Mouse (Mus musculus) brown adipose tissue, adult 24 weeks (tissue): ENCODE measurements around the gene Ccar1. TPM values are rescaled to one million over a fixed set of nuclear protein-coding genes. Genes with fewer than 3 reads are reported as not detected.
"Not testable (repeated sequence)": the region's sequence is repeated elsewhere in the genome, so short reads cannot be mapped to it uniquely, and the experiment has no call there.

Experiments used
- H3K27ac ChIP-seq: fragments of 200-500 bp; replicated peaks from 2 replicates; pipeline ENCODE4 v1.5.1; 2012; ENCODE audit warnings: low read depth, mild to moderate bottlenecking, low read length
- H3K4me1 ChIP-seq: fragments of 200-500 bp; 2 replicates; pipeline ENCODE4 v1.6.1; 2012; ENCODE audit warnings: low read length, mixed read lengths; ENCODE audit not compliant: control insufficient read depth, insufficient read depth, insufficient read length
- H3K4me3 ChIP-seq: fragments of 200-500 bp; 2 replicates; pipeline ENCODE4 v1.5.1; 2012; ENCODE audit warnings: low read depth, mild to moderate bottlenecking, low read length, moderate library complexity; ENCODE audit not compliant: insufficient read depth
- polyA plus RNA-seq: library from polyadenylated mRNA; stranded (reverse); fragments of >200 nt; gene quantifications from 2 replicates; pipeline ENCODE4 v1.2.4, GENCODE M21; 2012; ENCODE audit not compliant: missing spikeins, insufficient read depth, insufficient read length

The Ccar1 gene
- polyA plus RNA-seq, 1 experiment = 17.6 TPM

- not testable (repeated sequence) for H3K4me1 ChIP-seq, H3K4me3 ChIP-seq, H3K27ac ChIP-seq
These were observed 10.3 kb downstream of the Ccar1 start for GRCm38 (mm10) chr10:62781776-62782175.

- no peak overlapping the region for H3K27ac ChIP-seq
- no peak overlapping the region for H3K4me3 ChIP-seq
- H3K4me1 ChIP-seq = no peaks in the 10 kb centered on the region
These were observed 41.3 kb downstream of the Ccar1 start for GRCm38 (mm10) chr10:62750781-62751180.

GRCm38 (mm10) chr10:62739961-62740737, 51.9 kb downstream of the Ccar1 start:
- Histone ChIP-seq H3K4me3 (no peak overlapping the region), H3K27ac (no peak overlapping the region), H3K4me1 (no peaks in the 10 kb centered on the region)

- Histone ChIP-seq H3K27ac (no peak overlapping the region), H3K4me1 (no peaks in the 10 kb centered on the region), H3K4me3 (no peak overlapping the region)
These were observed 55.0 kb downstream of the Ccar1 start for GRCm38 (mm10) chr10:62736965-62737688.

GRCm38 (mm10) chr10:62730826-62731225, 61.3 kb downstream of the Ccar1 start:
- no peaks in the 10 kb centered on the region for H3K4me1 ChIP-seq
- no peak overlapping the region for H3K27ac ChIP-seq
- no peak overlapping the region for H3K4me3 ChIP-seq

GRCm38 (mm10) chr10:62725771-62726687, 66.1 kb downstream of the Ccar1 start, which contains the start of gene Stox1:
Gene Stox1 (minus strand): TSS chr10:62726128.
- Histone ChIP-seq H3K4me3 (peak within 1 kb of the TSS; percentile 56), H3K27ac (no peak within 1 kb of the TSS), H3K4me1 (no peaks in the 10 kb centered on the region; the same call in 1 of the 2 replicates)

DNA sequence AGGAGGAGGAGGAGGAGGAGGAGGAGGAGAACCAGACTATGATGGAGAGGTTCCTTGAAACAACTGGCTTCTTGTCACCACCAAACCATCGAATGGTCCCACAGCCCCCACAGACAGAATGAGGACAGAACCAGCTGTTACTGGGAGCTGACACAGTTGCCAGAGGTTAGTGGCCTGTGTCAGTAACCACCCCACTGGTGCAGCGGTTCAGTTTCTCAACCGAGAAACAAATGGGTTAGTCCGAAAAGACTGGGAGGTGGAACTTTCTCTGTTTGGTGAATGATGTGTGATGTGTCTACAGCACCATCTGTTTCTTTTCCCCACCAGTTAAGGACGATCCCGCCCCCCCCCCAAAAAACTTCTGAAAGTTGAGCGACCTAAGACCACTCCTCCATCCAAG, 67.2 kb downstream of the Ccar1 start:
- no peak overlapping the region for H3K4me3 ChIP-seq

GRCm38 (mm10) chr10:62722701-62723100, 69.4 kb downstream of the Ccar1 start:
- Histone ChIP-seq H3K27ac (no peak overlapping the region), H3K4me1 (no peaks in the 10 kb centered on the region; the same call in 1 of the 2 replicates), H3K4me3 (no peak overlapping the region)

More for the DNA sequence above, 67.2 kb downstream of the Ccar1 start:
- H3K4me1 ChIP-seq = no peaks in the 10 kb centered on the region; the same call in 1 of the 2 replicates
- no peak overlapping the region for H3K27ac ChIP-seq

- H3K4me1 ChIP-seq, H3K27ac ChIP-seq, H3K4me3 ChIP-seq: not testable (repeated sequence)
These were observed 71.5 kb downstream of the Ccar1 start for GRCm38 (mm10) chr10:62720574-62720973.

GRCm38 (mm10) chr10:62713457-62713856, 78.6 kb downstream of the Ccar1 start:
- Histone ChIP-seq H3K4me1 (no peaks in the 10 kb centered on the region), H3K27ac (no peak overlapping the region), H3K4me3 (no peak overlapping the region)

GRCm38 (mm10) chr10:62703579-62703978, 88.5 kb downstream of the Ccar1 start:
- Histone ChIP-seq H3K4me1 (no peaks in the 10 kb centered on the region), H3K4me3 (no peak overlapping the region), H3K27ac (no peak overlapping the region)

DNA sequence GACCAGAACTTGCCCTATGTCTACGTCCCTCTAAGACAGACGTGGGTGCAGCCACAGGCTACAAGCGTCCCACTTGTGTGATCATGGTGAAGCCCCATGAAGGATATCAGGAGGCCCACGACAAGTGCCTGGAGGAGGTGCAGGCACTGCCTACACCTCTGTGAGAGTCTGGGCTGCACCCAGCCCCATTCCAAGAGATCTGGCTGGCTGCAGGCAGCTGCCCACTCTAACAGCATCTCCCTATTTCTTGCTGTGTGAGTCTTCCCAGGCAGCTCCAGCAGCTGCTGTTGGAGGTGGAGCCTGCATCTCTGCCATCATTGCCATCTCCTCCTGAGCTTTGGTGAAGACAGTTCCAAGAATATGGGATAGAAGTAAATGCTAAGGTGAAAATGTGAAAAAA, 89.7 kb downstream of the Ccar1 start:
- Histone ChIP-seq H3K27ac (no peak overlapping the region), H3K4me3 (no peak overlapping the region), H3K4me1 (no peaks in the 10 kb centered on the region)
